Mouse (Mus musculus) liver (tissue): ENCODE measurements at regions not wholly inside any gene's neighbourhood (a gene's known extent, or its start where the extent isn't known, plus 50 kb on each side); places are given as distances from the start of the nearest gene placed in this dataset.
A peak's percentile ranks its signal among the peaks of the same experiment; 100 is the strongest.

Experiments used
- DNase-seq: peaks from one replicate; pipeline ENCODE4 v3.0.0-alpha.2; 2020; ENCODE audit warnings: mixed read lengths

GRCm38 (mm10) chr9:116365016-116365685, 190.0 kb upstream of the Tgfbr2 start:
- no peak for DNase-seq

DNA sequence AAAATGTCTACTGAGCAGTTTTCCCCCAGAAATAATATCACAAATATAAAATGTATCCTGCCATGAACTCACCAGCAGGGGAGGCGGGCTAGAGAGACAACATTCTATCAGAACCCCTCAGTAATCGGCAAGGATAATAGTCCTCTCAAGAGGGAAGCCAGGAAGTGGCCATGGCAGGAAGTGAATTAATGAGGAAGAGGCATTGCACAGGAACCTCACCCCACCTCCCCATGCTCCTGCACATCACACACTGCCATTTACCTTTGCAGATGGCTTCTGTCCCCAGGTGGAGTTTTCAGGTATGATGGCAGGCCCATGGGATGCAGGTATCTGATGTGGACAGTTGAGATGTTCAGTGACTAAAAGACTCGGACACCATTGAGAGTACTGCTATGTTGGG, 185.9 kb upstream of the Tgfbr2 start:
- no peak for DNase-seq

DNA sequence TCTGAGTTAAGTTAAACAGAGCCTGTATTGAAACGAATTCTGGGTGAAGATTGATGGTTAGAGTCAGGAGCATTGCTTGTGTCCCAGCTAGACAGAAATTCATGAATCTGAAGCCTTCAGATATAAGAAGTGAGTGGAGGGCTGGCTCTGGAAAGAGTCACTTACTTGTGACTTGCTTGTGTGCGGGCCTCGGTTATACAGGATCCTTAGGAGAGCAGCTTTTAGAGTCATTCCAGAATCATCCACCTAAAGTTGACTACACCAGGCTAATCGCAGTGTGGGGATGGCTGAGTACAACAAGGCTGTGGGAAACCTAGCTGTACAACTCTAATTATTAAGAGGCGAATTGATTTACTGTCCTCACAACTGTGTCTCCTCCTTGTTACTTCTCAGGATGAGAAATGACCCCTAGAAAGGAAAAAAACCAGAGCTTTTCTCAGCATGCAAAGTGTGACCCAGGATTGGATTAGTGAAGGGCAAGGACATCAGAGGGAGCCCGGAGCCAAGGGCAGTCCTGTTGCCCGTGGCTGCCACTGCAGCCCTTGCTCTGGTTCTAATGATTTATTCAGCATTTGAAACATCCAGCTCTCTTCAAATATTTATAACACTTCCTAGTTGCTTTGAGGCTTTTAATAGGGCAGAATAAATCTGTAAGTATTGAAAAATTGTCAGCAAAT, 179.0 kb upstream of the Tgfbr2 start:
- no peak for DNase-seq

- DNase-seq, result no peak
These were observed 177.8 kb upstream of the Tgfbr2 start for GRCm38 (mm10) chr9:116352801-116353494.

- peak; percentile 23 for DNase-seq
These were observed 175.8 kb upstream of the Tgfbr2 start for GRCm38 (mm10) chr9:116350804-116351547.

DNA sequence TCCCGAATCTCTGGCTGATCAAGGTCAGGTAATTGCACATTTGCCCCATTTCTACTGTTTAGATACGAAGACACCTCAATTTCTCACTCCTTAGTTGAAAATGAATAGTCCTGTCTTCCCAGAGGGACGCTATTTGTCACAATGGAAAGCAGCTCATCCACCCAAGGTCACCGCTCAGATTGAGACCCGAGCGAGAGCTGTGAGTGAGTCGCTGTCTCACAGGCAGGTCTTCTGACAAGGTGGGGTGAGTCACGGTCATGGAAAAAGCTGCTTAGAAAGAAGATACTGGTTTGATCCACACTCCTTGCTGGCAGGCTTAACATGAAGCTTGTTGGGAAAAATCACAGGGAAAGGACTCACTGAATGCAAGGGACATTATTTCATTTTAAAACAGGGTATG, 171.9 kb upstream of the Tgfbr2 start:
- DNase-seq, result no peak

GRCm38 (mm10) chr9:116346495-116346894, 171.3 kb upstream of the Tgfbr2 start:
- DNase-seq, result no peak

DNA sequence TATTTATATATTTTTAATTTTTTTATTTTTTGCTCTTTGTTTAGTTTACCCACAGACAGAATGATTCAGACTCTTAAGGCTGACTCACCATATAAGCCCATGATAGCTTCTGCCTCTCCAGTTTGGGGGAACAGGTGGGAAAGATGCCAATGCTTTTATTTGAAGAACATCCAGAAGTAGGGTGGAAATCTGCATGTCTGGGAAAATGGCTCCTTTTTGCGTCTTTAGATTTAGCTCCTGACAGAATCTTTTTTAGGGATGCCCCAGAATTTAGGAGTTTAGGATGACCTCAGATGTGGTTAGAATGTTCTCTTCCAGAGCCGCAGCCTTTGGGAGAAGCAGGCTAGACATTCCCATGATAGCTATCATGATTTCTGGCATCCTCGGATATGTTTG, 167.9 kb upstream of the Tgfbr2 start:
- no peak for DNase-seq

DNA sequence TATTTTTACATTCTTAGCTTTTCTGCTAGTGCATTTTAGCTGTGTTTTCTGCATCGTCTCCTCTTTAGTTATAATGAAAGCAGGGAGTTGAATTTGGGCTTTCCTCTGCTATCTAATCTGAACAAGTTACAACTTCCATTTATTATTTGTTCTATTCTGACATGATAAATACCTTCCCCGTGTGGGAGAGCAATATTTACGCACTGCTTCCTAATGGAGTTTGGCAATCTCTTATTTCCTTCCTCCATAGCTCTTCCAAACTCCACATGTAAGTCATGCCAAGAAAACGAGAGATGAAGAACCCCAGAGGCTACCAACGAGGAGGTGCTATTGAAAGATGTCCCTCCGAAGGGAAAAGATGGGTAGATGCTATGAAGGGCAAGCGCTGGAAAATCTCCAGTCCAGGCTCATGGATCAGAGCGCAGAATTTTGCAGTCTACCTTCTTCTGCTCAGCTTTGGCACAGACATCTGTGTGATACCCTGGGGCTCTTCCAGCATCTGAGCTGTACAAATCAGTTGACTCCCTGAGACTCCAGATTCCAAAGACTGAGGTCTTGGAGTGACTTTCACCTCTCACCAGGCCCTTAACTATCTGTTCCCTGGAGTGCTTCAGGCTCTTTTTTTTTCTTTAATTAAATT, 167.4 kb upstream of the Tgfbr2 start:
- DNase-seq, result no peak

DNA sequence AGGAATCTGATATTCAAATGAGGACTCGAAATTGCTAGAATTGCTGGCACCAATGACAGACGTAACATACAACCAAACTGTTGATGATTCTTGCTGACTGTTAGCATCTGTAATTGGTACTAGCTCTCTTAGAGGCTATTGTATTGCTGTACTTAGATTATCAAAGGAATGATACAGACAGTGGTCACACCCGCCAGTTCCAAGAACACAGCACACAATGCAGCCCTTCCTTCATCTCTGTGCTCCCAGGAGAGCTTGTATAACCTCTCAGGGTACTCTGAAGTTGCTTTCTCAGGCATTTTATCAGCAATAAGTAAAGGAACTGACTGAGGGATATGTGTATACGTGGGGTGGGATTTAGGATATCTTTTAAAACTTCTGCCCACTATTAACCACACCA, 166.8 kb upstream of the Tgfbr2 start:
- no peak for DNase-seq

DNA sequence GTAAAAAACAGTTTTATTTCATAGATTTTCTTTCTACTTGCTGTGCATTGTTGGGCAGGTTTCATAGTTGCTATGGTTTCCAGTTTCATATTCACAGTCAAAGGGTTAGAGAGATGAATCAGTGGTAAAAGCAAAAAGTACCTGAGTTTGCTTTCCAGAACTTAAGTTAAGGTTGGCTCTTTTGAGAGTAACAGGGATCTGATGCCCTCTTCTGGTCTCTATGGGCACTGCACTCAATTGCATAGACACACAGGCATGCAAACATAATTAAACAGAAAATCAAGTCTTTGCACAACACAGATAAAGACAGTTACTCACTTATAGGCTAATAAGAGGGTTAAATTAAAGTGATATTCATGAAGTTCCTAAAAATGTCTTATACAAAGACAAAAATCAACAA, 165.8 kb upstream of the Tgfbr2 start:
- DNase-seq, result no peak

DNA sequence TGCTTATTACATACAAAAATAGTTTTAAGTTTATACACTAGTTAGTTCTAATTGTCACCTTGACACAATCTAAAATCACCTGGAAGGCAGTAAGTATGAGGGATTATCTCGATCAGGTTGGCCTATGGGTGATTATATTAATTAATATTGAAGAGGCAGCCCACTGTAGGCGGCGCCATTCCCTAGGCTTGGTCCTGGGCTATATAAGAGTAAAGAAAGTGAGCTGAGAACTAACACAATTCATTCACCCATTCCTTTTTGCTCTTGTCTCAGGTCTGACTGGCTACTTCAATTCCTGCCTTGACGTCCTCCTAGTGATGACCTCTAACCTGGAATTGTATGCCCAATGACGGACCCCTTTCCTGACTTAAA, 163.6 kb upstream of the Tgfbr2 start:
- DNase-seq, result no peak

DNA sequence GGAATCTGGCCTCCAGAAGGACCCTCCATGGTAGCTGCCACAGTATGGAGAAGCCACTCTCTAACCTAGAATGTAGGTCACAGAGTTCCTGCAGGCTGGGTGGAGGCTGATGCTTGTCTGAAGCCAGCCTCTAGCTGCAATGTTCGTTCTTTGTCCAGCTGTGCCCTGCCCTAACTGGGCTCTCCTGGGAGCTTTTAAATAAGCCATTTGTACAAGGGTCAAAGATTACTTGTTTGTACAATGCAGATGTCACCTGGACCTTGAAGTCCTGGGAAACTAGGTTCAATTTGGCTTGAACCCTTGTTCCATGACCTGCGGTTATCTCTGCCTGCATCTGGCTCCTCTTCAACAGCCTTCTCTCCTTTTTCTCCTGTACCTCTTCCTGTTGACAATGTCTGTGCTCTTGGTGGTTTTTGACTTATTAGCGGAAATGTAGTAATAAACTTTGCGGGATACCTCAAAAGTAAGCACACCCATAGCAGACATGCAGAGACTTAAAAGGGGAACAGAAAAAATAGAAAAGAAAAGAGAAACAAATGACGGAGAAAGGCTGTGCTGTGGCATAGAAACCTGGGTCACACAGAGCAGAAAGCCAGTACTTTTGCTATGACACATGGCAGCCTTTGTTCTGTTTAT, 163.1 kb upstream of the Tgfbr2 start:
- DNase-seq, result peak; percentile 6

DNA sequence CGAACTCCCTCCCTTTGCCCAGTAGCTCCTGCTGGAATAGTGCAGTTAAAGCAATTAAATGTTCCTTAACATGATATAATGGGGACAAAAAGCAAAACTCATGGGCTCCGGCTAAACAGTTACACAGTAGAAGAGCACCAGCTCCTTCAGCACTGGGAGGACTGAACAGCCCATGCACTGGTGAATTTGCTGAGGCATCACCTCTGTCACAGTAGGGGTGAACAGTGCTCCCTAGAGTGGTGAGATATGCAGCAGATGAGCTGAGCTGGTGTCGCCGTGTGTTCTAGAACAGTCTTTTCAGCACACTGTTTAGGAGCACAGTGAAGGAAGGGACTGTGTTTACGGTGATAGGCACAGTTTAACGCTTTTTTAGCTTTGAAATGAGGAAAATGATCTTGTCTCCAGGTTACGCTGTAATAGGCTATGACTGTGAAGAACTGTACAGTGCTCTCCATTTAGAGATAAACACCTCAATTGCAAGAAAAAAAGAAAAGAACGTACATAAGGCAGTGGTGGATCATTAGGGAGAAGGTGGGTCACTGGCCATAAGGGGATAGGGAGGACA, 162.4 kb upstream of the Tgfbr2 start:
- DNase-seq, result no peak

- DNase-seq, result peak; percentile 51
These were observed 160.7 kb upstream of the Tgfbr2 start for GRCm38 (mm10) chr9:116335561-116336478.

DNA sequence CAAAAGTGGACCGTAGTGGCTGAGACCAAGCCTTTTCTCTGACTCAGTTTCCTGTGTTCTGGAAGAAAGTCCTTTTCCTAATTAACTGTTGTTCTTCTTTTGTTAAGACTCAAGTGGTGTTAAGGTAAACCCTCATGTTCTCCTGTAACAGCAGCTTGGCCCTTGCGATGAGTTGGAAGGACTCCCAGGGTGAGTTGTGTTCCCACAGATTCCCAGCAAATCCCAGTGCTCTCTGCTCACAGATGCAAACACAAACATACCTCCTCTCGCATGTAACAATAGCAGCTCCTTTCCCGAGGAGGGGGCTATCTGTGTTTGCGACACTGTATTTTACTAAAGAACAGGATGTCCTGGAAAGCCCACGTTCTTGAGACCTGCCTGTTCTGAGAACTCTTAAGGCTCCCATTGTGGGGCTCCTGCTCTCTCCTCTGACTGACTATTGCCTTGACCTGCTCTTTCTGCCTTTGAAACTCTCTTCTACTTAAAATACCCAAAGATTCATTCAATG, 158.8 kb upstream of the Tgfbr2 start:
- no peak for DNase-seq

- DNase-seq, result no peak
These were observed 157.4 kb upstream of the Tgfbr2 start for GRCm38 (mm10) chr9:116332485-116333118.

GRCm38 (mm10) chr9:116331406-116331805, 156.2 kb upstream of the Tgfbr2 start:
- no peak for DNase-seq

DNA sequence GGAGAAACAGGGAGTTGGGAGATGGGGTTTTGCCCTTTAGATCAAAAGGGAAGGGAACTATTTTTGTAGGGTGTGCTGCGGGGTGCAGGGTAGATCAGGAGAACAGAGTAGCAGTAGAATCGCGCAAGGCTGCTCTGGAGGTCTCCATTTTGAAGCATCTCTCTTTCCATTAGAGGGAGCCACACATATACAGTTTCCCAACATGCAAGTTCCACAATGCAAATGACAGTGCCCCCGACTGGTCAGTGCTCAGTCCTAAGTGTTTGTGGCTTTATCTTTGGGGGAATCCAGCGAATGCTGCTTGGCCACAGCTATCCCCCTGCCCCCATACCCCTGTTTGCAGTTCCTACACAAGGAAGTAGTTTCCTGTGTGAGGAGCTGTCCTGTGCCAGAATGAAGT, 155.6 kb upstream of the Tgfbr2 start:
- no peak for DNase-seq

DNA sequence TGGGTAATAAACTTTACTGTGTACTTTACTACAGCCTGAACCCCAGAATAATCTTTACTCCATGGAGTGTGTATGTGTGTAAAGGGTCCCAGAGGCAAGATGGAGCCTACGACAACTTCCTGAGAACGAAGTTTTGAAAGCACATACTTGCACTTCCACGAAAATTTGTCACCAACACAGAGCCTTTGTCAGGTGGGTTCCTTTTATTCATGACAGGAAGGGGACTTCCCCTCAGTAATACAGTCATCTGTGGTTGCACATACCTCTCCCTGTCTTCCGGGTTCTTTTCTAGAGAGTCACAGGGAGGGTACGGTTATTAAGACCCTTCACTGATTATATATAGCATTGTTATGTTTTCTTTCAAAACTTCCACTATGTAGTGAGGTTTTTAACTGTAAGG, 154.0 kb upstream of the Tgfbr2 start:
- DNase-seq, result no peak
